Mouse (Mus musculus) adrenal gland, adult 8-10 months (tissue): ENCODE results near the gene Hpdl. TPM values are rescaled to one million over a fixed set of nuclear protein-coding genes. Genes with fewer than 3 reads are reported as not detected.

Source experiments
- DNase-seq: peaks from one replicate; pipeline ENCODE4 v3.0.0; 2022
- total RNA-seq, 4 experiments: library from RNA; stranded (reverse); gene quantifications; 2 replicates each; pipeline ENCODE4 v1.2.4; 2022

The Hpdl gene
- total RNA-seq, 4 experiments from 2014 or later, result 1.6 to 3.4 (median 3.0) TPM

DNA sequence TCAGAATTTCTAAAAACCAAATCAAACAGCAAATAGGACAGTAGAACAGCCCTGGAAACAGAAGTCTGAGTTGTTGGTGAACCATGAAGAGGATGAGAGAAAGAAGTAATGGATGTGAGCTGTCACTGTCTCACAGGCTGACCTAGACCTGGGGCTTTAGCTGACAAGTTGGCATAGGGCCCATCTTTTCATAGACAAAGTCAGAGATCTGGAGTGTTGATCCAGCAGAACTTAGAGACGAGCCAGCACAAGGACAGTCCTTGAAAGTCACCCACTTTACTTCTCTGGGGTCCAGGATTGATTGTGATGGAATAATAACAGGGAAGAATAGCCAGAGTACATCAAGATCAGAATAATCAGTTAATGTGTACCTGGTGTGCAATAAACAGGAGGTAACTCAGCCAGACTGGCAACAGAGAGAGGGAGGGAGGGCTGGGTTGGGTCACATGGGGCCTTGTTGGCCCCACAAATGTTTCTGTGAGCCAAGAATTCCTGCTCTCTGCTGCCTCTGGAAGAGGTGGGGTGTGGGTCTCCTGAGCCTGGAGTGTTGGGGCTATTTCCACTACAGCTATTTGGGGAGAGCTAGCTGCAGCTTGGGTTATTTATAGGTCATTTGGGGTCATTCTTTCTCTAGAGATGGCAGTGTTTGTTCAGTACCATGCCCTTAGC lies 24.9 kb downstream of the Hpdl start:
- DNase-seq, result no peak

DNA sequence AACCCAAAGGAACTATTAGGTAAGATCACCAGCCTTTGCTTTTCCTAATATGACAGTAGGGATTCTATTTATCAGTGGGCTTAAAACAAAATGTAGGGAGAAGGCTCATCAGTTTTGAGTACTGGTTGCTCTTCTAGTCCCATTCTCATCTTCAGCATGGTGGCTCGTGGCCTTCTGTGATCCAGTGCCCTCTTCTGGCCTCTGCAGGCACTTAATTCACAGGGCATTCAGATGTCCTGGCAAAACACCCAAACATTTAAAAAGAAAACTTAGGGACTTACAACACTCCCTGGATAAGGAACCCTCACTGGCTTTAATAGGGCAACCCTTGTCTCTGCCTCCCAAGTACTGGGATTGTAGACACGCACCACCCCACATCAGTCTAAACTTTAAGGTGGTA lies 27.2 kb downstream of the Hpdl start:
- DNase-seq, result no peak

DNA sequence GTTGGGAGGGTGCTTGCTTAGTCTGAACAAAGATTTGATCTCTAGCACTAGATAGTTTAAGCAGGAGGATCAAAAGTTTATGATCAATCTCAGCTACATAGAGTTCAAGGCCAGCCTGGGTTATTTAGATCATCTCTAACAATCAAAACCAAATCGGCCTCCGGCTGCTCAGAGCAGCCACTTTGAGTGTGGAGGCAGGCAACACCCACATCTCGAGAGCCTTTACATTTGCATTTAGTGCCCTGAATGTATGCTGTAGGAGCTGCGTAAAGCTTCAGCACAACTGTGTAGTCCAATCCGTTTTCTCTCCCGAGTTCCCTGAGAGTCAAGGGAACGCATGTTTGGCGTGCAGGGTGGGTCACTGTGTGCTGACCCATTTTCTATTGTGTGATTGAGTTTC lies 29.1 kb downstream of the Hpdl start:
- no peak for DNase-seq

DNA sequence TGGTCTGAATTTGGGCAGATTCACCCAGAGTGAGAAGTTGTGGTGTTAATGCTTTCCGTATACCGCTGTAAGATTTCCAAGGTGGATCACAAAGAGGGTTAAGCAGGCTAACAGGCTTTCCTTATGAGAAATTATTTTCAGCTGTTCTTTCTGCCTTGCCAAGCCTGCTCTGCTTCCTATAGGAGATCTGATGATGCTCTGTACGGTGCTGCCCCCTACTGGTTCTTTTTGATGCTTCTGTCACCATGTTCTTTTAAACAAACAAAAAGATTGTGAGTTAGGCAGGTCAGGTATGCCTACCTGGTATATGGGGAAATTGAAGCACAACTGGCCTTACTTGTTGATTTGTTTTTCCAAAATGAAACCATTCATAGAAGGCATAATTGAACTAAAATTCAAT lies 32.6 kb downstream of the Hpdl start:
- peak; percentile 61 for DNase-seq

DNA sequence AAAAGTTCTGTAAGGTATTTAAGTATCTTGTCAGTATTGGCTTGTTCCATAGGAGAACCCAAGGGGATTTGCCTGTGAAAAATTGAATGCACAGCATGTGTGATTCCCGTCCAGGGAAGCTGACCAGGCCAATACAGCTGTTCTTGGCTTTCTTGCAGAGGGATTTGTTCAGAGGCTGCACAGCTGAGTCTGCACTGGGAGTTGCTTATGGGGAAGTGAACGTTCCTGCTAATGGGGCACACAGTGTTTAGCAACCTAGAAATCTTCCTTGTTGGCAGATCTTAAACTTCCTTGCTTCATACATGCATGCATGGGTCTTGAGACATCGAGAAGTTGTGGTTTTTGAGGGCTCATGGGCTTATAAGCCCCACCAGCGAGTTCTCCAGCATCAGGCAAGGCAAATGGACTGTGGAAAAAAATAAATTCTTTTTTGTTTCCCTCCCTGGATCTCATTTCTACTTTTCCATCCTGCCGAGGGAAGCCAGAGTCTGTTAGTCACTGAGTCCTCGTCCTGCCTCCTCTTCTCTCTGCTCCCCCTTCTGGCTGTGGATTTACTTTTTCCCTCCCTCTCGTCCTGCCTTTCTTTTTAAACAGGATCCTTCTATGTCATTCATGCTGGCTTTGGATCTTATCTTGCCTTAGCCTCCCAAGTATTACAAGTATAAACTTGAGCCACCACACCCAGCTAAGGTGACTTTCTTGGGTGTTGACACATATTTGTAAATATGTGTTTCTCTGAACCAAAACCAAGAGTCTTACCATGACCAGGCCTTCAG lies 33.3 kb downstream of the Hpdl start:
- no peak for DNase-seq

DNA sequence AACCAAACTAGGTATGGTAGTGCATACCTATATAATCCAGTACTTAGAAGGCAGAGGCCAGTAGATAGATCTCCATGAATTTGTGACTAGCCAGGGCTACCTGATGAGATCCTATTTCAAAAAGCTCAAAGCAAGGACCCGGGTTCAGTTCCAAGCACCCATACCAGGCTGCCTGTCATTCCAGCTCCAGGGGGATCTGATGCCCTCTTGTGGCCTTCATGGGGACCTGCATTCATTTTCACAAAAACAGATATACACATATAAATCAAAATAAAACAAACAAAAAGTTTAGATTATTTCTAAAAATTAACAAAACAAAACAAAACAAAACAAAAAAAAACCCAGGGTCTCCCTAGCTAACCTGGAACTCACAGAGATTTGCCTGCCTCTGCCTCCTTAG lies 34.9 kb downstream of the Hpdl start:
- DNase-seq, result no peak

DNA sequence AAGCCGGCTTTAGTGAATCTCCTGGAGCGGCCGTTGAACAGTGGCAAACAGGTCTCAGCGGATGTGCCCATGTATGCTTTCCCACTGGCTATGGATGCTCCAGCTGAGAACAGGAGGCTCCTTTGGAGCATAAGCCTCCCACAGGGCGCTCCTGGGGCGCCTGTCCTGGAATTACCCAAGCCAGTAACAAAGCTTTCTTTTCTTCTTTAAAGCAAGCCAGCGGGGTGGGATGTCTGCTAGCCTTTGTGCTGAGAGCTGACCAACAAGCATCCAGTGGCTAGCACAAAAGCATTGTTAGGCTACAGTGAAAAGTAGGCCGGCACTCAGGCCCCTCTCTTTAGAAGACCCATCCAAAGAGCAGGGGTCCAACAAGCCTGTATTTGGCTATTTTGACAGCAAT lies 39.3 kb downstream of the Hpdl start:
- DNase-seq, result no peak

DNA sequence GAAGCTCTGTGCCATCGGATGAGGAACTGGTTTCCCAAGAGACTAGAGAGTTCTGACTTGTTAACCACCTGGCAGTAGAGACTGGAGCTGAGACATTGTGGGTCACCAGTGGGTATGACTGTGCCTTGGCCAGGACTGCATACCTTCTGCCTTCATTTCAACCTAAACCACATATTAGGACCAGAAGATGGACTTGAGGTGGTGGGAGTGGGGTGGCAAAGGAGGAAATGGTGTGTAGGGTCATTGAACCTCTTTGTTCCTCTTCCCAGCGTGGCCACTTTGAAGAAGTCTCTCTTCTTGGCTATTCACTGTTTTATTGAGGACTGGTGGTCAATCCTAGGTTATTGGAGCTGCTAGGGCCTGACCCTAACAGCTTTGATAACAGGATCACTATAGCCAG lies 40.1 kb downstream of the Hpdl start:
- no peak for DNase-seq

DNA sequence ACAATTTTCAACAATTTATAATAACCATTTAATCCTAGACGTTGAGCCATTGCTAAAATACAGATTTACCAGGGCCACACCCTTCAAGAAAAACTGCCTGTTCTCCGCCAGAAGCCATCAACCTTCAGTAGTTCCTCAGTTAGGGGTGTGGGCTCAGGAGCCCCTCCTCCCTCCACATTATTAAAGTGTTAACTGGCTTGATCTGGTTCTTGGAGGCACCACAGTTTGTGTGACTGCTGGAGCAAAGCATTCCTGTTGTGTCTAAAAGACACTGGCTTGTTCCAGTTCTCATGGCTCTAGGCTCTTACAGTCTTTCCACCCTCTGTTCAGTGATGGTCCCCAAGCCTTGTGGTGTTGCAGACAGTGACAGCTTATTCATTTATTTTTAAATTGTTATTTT lies 41.0 kb downstream of the Hpdl start:
- DNase-seq, result no peak

DNA sequence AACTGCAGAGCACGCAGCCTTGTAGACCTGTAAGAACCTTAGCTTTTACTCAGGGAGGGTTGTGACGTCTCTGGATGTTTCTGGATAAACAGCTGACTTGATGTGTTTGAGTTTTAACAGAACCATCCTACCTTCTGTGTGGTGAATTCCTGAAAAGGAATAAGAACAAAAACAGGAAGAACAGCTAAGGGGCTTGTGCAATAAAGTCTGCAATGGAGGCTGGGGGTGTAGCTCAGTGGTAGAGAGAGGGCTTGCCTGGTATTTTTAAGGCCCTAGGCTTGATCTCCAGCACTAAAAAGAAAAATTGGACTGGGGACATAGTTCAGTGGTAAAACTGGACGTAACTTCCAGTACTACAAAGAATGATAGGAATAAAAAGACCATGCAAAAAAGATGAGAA lies 44.4 kb downstream of the Hpdl start:
- DNase-seq, result no peak

DNA sequence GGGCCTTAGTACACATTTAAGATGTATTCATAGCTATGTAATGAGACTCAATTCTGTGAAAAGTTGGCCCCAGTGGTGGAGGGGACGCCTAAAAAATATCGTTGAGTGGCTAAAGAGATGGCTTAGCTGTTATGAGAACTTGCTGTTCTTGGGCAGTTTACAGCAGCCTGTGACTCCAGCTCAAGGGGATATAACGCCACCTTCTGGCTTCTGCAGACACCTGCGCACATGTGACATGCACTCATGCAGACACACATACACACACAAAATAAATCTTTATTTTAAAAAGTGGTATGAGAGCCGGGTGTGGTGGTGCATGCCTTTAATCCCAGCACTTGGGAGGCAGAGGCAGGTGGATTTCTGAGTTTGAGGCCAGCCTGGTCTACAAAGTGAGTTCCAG lies 45.1 kb downstream of the Hpdl start:
- DNase-seq, result no peak

Other genes starting within 250 kb of the Hpdl start
- 10 to 100 TPM in 3 of 4 experiments, 1 to 10 TPM in 1; 10.0 to 22.7 (median 17.9) TPM for gene Ccdc17, start 225.1 kb downstream of the Hpdl start, total RNA-seq
- gene Nasp, start 193.8 kb downstream of the Hpdl start, total RNA-seq, result 10 to 100 TPM; 20.6 to 24.4 (median 22.7) TPM
- gene Akr1a1, start 170.0 kb downstream of the Hpdl start, total RNA-seq, result 1,000 to 10,000 TPM in 1 of 4 experiments, 100 to 1,000 TPM in 3; 829 to 1,005 (median 899) TPM
- gene Prdx1, start 136.2 kb downstream of the Hpdl start, total RNA-seq, result 100 to 1,000 TPM; 514 to 868 (median 646) TPM
- gene Mmachc, start 113.3 kb downstream of the Hpdl start, total RNA-seq, result 10 to 100 TPM; 29.5 to 35.2 (median 31.7) TPM
- 10 to 100 TPM; 17.2 to 34.6 (median 20.9) TPM for gene Ccdc163, start 113.2 kb downstream of the Hpdl start, total RNA-seq
- 1 to 10 TPM; 4.9 to 6.8 (median 6.7) TPM for gene Tesk2, start 100.8 kb downstream of the Hpdl start, total RNA-seq
- 10 to 100 TPM; 22.0 to 25.3 (median 22.4) TPM for gene Toe1, start 14.1 kb downstream of the Hpdl start, total RNA-seq
- 10 to 100 TPM in 1 of 4 experiments, 1 to 10 TPM in 3; 3.5 to 15.4 (median 6.8) TPM for gene Mutyh, start 14.0 kb downstream of the Hpdl start, total RNA-seq
- 1 to 10 TPM; 4.9 to 7.2 (median 5.6) TPM for gene Zswim5, start 55.7 kb upstream of the Hpdl start, total RNA-seq
- 100 to 1,000 TPM; 123 to 137 (median 128) TPM for gene Urod, start 172.7 kb upstream of the Hpdl start, total RNA-seq
- gene Hectd3, start 173.6 kb upstream of the Hpdl start, total RNA-seq, result 10 to 100 TPM; 29.5 to 41.4 (median 34.6) TPM
- 10 to 100 TPM; 32.2 to 40.2 (median 33.8) TPM for gene Eif2b3, start 197.7 kb upstream of the Hpdl start, total RNA-seq